Comparison of ENCODE assay signal across 27 mouse cellular contexts in the genomic region with DNA sequence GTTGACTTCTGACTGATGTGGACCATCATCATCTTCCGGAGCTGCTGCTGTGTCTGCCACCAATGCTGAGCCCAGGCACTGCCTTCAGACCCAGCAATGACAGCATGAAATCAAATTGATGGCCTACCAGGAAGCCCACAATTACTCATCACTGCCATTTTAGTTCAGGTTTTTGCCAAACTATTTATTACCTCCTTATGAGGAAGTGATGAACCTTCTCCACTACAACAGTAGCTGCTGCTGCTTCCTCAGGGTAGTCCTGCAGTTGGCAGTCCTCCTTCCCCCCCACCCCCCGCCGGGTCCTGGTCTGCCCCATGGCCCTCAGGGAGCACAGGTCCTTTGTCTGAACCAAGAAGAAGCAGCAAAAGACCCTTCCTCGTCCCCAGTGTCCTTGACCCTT. TPM values are rescaled to one million over a fixed set of nuclear protein-coding genes. Genes with fewer than 3 reads are reported as not detected.
DNase-seq lines count a peak whose midpoint lies in the region; ATAC-seq and TF ChIP-seq lines count a peak whose summit lies in the region.
"Had no signal": no experiment of that assay in that cellular context is flagged by ENCODE, and none has a peak within 500 bp of the region (broad histone marks: within the 10 kb centered on the region; RNA-seq: fewer than 3 reads in every experiment).

No protein-coding gene starts in this region.

- DNase-seq in A20 (ENCODE audit: low read depth, low spot score), result peak; percentile 62
- no peak for DNase-seq in thymus, postnatal 4 days
- no peak for DNase-seq in cerebellum, adult 9-11 months
- DNase-seq in adrenal gland, postnatal 10 days, result no peak
- DNase-seq: adrenal gland, adult 8-10 months; adrenal gland, postnatal 25 days; cerebellum, adult 11-12 months; cerebellum, adult 2 months; cerebellum, adult 9-10 months; cerebellum, postnatal 14 days; cerebellum, postnatal 36 days had no signal

- peaks cover 16% of the 10 kb centered on the region for H3K4me1 ChIP-seq in bone marrow macrophage, adult 2 months (ENCODE audit: control insufficient read depth, insufficient read depth, low read length)
- H3K4me1 ChIP-seq: embryonic facial prominence, embryonic 10.5 days; embryonic facial prominence, embryonic 12.5 days; forebrain, embryonic 12.5 days had no signal

- TF ChIP-seq CTCF in bone marrow macrophage, adult 2 months (IDR thresholded peaks at IDR 0.05; ENCODE audit: low read depth, low read length), result no peak

- H3K4me3 ChIP-seq in bone marrow macrophage, adult 2 months (ENCODE audit: insufficient read depth, low read length), result no peak overlapping the region
- H3K4me3 ChIP-seq: embryonic facial prominence, embryonic 10.5 days; embryonic facial prominence, embryonic 12.5 days; forebrain, embryonic 12.5 days had no signal

- no peak for TF ChIP-seq POLR2A in bone marrow macrophage, adult 2 months (IDR thresholded peaks at IDR 0.05; ENCODE audit: borderline replicate concordance, low read depth, low read length)

- ATAC-seq in granulocyte monocyte progenitor cell, adult 5-6 weeks (replicated peaks; ENCODE audit: poor library complexity, severe bottlenecking), result peak; percentile 62
- ATAC-seq: activated CD4-positive, CD25-positive, alpha-beta regulatory T cell, adult 4 months; forebrain, embryonic 14.5 days; forebrain, embryonic 16.5 days; Patski had no signal

- H3K27ac ChIP-seq in bone marrow macrophage, adult 2 months (ENCODE audit: insufficient read depth, low read depth, low read length), result peak overlapping the region; percentile 53; the same call in 1 of the 2 replicates
- H3K27ac ChIP-seq: embryonic facial prominence, embryonic 10.5 days; embryonic facial prominence, embryonic 12.5 days; forebrain, embryonic 12.5 days had no signal

RNA-seq across cellular contexts. Expression of a gene that starts 8.6 kb away (rescaled TPM):
- polyA plus RNA-seq in bone marrow macrophage, adult 2 months (2012; ENCODE audit: insufficient read depth, insufficient read length, missing spikeins), result 1.3 and 2.7 TPM in 2 replicates
- total RNA-seq in granulocyte monocyte progenitor cell, adult 5-6 weeks (2014; fragmentation: Nextera tagmentation), result 1.8 and 2.1 TPM in 2 replicates
- 0.26 and 0.39 TPM in 2 replicates for total RNA-seq in granulocyte monocyte progenitor cell, adult 5-6 weeks (2017)
- total RNA-seq in adrenal gland, postnatal 10 days (2021), result 1 to 10 TPM; 7.7 to 7.8 TPM

RNA-seq across cellular contexts. Expression of a gene that starts 26.8 kb away (rescaled TPM):
- not detected in 2 replicates for polyA plus RNA-seq in bone marrow macrophage, adult 2 months (2012; ENCODE audit: insufficient read depth, insufficient read length, missing spikeins)
- not detected in 2 replicates for total RNA-seq in granulocyte monocyte progenitor cell, adult 5-6 weeks (2014; fragmentation: Nextera tagmentation)
- not detected in 2 replicates for total RNA-seq in granulocyte monocyte progenitor cell, adult 5-6 weeks (2017)
- total RNA-seq in adrenal gland, postnatal 10 days (2021), result not detected
- total RNA-seq: adrenal gland, adult 18-20 months; adrenal gland, adult 8-10 months; adrenal gland, postnatal 25 days; adrenal gland, postnatal 4 days had no signal
- polyA plus RNA-seq: activated CD4-positive, CD25-positive, alpha-beta regulatory T cell, adult 4 months; C2C12; embryonic facial prominence, embryonic 10.5 days; embryonic facial prominence, embryonic 12.5 days; embryonic facial prominence, embryonic 14.5 days; forebrain, embryonic 12.5 days; forebrain, embryonic 14.5 days; forebrain, embryonic 16.5 days; frontal cortex, adult 2 months; Patski had no signal

RNA-seq across cellular contexts. Expression of a gene that starts 57.0 kb away (rescaled TPM):
- not detected in 2 replicates for polyA plus RNA-seq in bone marrow macrophage, adult 2 months (2012; ENCODE audit: insufficient read depth, insufficient read length, missing spikeins)
- not detected in 2 replicates for total RNA-seq in granulocyte monocyte progenitor cell, adult 5-6 weeks (2014; fragmentation: Nextera tagmentation)
- total RNA-seq in granulocyte monocyte progenitor cell, adult 5-6 weeks (2017), result not detected in 2 replicates
- total RNA-seq in adrenal gland, postnatal 10 days (2021), result not detected
- total RNA-seq: adrenal gland, adult 18-20 months; adrenal gland, adult 8-10 months; adrenal gland, postnatal 25 days; adrenal gland, postnatal 4 days; G1E had no signal
- polyA plus RNA-seq: activated CD4-positive, CD25-positive, alpha-beta regulatory T cell, adult 4 months; C2C12; cerebellum, adult 2 months; cortical plate, adult 2 months; embryonic facial prominence, embryonic 10.5 days; embryonic facial prominence, embryonic 12.5 days; embryonic facial prominence, embryonic 14.5 days; forebrain, embryonic 12.5 days; forebrain, embryonic 14.5 days; forebrain, embryonic 16.5 days; frontal cortex, adult 2 months; G1E; Patski had no signal
